Mouse (Mus musculus) MEL (cell line): Measurements from ENCODE around the gene Itsn2. TPM values are rescaled to one million over a fixed set of nuclear protein-coding genes. Genes with fewer than 3 reads are reported as not detected.

ENCODE experiments used
- DNase-seq: peaks from one replicate; pipeline ENCODE4 v3.0.0; 2011; ENCODE audit warnings: low read depth, low spot score
- H3K27ac ChIP-seq: 2 replicates; pipeline ENCODE4 v1.5.1; 2012; ENCODE audit warnings: low read depth, mild to moderate bottlenecking, control low read depth, low read length, moderate library complexity; ENCODE audit not compliant: control insufficient read depth
- H3K27me3 ChIP-seq, 2 experiments: fragments of 150-350 bp in 1 of 2; sonication (generic) in 1 of 2; 2 replicates each; pipeline ENCODE4 v1.6.1; 2012; ENCODE audit warnings: low read length in 2 of 2, mild to moderate bottlenecking in 2 of 2, improper control_type of control experiment in 1 of 2, moderate library complexity in 1 of 2; ENCODE audit not compliant: insufficient read depth in 2 of 2, control insufficient read depth in 1 of 2
- H3K36me3 ChIP-seq, 2 experiments: 2 replicates each; pipeline ENCODE4 v1.6.1; 2012 to 2014; ENCODE audit warnings: low read length in 2 of 2, improper control_type of control experiment in 1 of 2, inconsistent platforms in 1 of 2, mild to moderate bottlenecking in 1 of 2; ENCODE audit not compliant: insufficient read depth in 2 of 2, control insufficient read depth in 1 of 2
- H3K4me1 ChIP-seq, 2 experiments: fragments of 150-350 bp in 1 of 2; sonication (generic) in 1 of 2; 2 replicates each; pipeline ENCODE4 v1.6.1; 2012; ENCODE audit warnings: low read length in 2 of 2, improper control_type of control experiment in 1 of 2, mild to moderate bottlenecking in 1 of 2; ENCODE audit not compliant: insufficient read depth in 2 of 2, control insufficient read depth in 1 of 2
- H3K4me3 ChIP-seq, 2 experiments: fragments of 150-350 bp in 1 of 2; sonication (generic) in 1 of 2; 2 replicates each; pipeline ENCODE4 v1.5.1; 2012; ENCODE audit warnings: low read depth in 2 of 2, low read length in 2 of 2, mild to moderate bottlenecking in 2 of 2, moderate library complexity in 2 of 2, control low read depth in 1 of 2, improper control_type of control experiment in 1 of 2; ENCODE audit not compliant: control insufficient read depth in 1 of 2, insufficient read depth in 1 of 2
- H3K79me2 ChIP-seq: 2 replicates; pipeline ENCODE4 v1.6.1; 2012; ENCODE audit warnings: mild to moderate bottlenecking, low read length, moderate library complexity; ENCODE audit not compliant: control insufficient read depth, poor library complexity, insufficient read depth
- H3K9ac ChIP-seq: 2 replicates; pipeline ENCODE4 v1.6.1; 2012; ENCODE audit warnings: low read depth, mild to moderate bottlenecking, control low read depth, low read length, moderate library complexity; ENCODE audit not compliant: control insufficient read depth, poor library complexity, severe bottlenecking
- H3K9me3 ChIP-seq: fragments of 150-350 bp; sonication (generic); replicated peaks from 2 replicates; pipeline ENCODE4 v1.6.1; 2012; ENCODE audit warnings: mild to moderate bottlenecking, low read length, improper control_type of control experiment, moderate library complexity; ENCODE audit not compliant: insufficient read depth
- CHD1 ChIP-seq: IDR thresholded peaks from 2 replicates; pipeline ENCODE4 v1.6.1; 2012; ENCODE audit warnings: low read depth, mild to moderate bottlenecking, inconsistent platforms, low read length, improper control_type of control experiment
- CHD2 ChIP-seq: IDR thresholded peaks from 2 replicates; pipeline ENCODE4 v1.6.1; 2011; ENCODE audit warnings: low read length, improper control_type of control experiment
- E2F4 ChIP-seq: IDR thresholded peaks from 2 replicates; pipeline ENCODE4 v1.6.1; 2011; ENCODE audit warnings: low read depth, low read length, improper control_type of control experiment, borderline replicate concordance
- ELF1 ChIP-seq: IDR thresholded peaks from 2 replicates; pipeline ENCODE4 v1.6.1; 2014; ENCODE audit warnings: low read depth, mild to moderate bottlenecking, inconsistent platforms, low read length, improper control_type of control experiment, moderate library complexity
- ETS1 ChIP-seq: IDR thresholded peaks from 2 replicates; pipeline ENCODE4 v1.6.1; 2012; ENCODE audit warnings: low read depth, mild to moderate bottlenecking, inconsistent platforms, low read length, improper control_type of control experiment, moderate library complexity
- GABPA ChIP-seq: IDR thresholded peaks from 2 replicates; pipeline ENCODE4 v1.6.1; 2012; ENCODE audit warnings: low read depth, mild to moderate bottlenecking, inconsistent platforms, low read length, improper control_type of control experiment, moderate library complexity
- HCFC1 ChIP-seq: IDR thresholded peaks from 2 replicates; pipeline ENCODE4 v1.6.1; 2012; ENCODE audit warnings: low read depth, mild to moderate bottlenecking, inconsistent platforms, low read length, improper control_type of control experiment, moderate library complexity
- MAFK ChIP-seq: IDR thresholded peaks from 2 replicates; pipeline ENCODE4 v1.6.1; 2011; ENCODE audit warnings: low read depth, mild to moderate bottlenecking, low read length, improper control_type of control experiment, borderline replicate concordance
- MAX ChIP-seq: IDR thresholded peaks from 2 replicates; pipeline ENCODE4 v1.6.1; 2011; ENCODE audit warnings: low read length, improper control_type of control experiment
- MEF2A ChIP-seq: IDR thresholded peaks from 2 replicates; pipeline ENCODE4 v1.6.1; 2014; ENCODE audit warnings: low read depth, mild to moderate bottlenecking, inconsistent platforms, low read length, improper control_type of control experiment; ENCODE audit not compliant: poor library complexity, insufficient replicate concordance, severe bottlenecking; ENCODE audit errors: extremely low read depth
- MYC ChIP-seq: IDR thresholded peaks from 2 replicates; pipeline ENCODE4 v1.6.1; 2011; ENCODE audit warnings: low read depth, mild to moderate bottlenecking, low read length, improper control_type of control experiment, moderate library complexity
- NELFE ChIP-seq: IDR thresholded peaks from 2 replicates; pipeline ENCODE4 v1.6.1; 2011; ENCODE audit warnings: low read depth, low read length, improper control_type of control experiment
- NRF1 ChIP-seq: IDR thresholded peaks from 2 replicates; pipeline ENCODE4 v1.6.1; 2014; ENCODE audit warnings: low read depth, mild to moderate bottlenecking, inconsistent platforms, low read length, improper control_type of control experiment, moderate library complexity; ENCODE audit not compliant: poor library complexity, insufficient read depth, severe bottlenecking
- POLR2AphosphoS2 ChIP-seq: IDR thresholded peaks from 2 replicates; pipeline ENCODE4 v1.6.1; 2011; ENCODE audit warnings: low read length, improper control_type of control experiment
- USF1 ChIP-seq: IDR thresholded peaks from 2 replicates; pipeline ENCODE4 v1.6.1; 2014; ENCODE audit warnings: low read depth, mild to moderate bottlenecking, inconsistent platforms, low read length, improper control_type of control experiment, moderate library complexity
- polyA plus RNA-seq, 2 experiments: library from polyadenylated mRNA; stranded (reverse) in 1 of 2; unstranded in 1 of 2; fragments of >175 nt in 1 of 2; fragments of >200 nt in 1 of 2; gene quantifications; 2 replicates each; pipeline versions ENCODE4 v1.2.1 to v1.2.4; 2012; ENCODE audit warnings: low replicate concordance in 2 of 2, low read depth in 1 of 2; ENCODE audit not compliant: insufficient read length in 2 of 2, insufficient read depth in 1 of 2, missing spikeins in 1 of 2
- total RNA-seq: library from RNA; depleted of rRNA; stranded (reverse); fragments of 300-350 nt; gene quantifications from 2 replicates; pipeline ENCODE4 v1.2.3, GENCODE M21; 2012

Gene Itsn2
- total and polyA plus RNA-seq, 3 experiments: 40.1 to 218 (median 47.5) TPM

DNA sequence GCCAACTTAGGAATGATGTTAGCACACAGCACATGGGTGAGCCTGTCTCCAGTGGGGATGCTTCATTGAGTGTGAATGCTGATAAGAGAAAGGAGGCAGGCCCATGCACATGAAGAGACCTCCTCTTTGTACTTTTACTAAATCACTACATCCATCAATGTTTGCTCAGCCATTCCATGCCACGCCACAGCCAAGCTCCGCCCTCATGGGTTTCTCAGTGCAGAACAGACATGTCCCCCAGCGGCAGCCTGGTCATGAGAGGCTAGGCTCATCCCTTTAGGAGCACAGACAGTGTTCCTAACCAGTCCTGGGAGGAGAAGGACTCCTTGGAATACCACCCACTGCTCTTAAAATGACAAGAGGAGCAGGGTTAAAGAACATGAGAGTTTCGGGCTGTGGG, 139.2 kb downstream of the Itsn2 start (continued):
- TF ChIP-seq CHD1 (no peak), NRF1 (no peak), E2F4 (no peak)

GRCm38 (mm10) chr12:4732332-4732731, 139.9 kb downstream of the Itsn2 start:
- no peaks in the 10 kb centered on the region for H3K27me3 ChIP-seq
- H3K36me3 ChIP-seq: peaks cover 0 to under 1% of the 10 kb centered on the region in 2 experiments; a peak in 1 of 4 replicates
- H3K9ac ChIP-seq: no peak overlapping the region
- H3K27ac ChIP-seq: no peak overlapping the region
- no peaks in the 10 kb centered on the region for H3K79me2 ChIP-seq
- TF ChIP-seq GABPA (no peak), POLR2AphosphoS2 (no peak), MEF2A (no peak), NELFE (no peak), MAX (no peak)
- H3K4me1 ChIP-seq: no peaks in the 10 kb centered on the region
- DNase-seq: no peak
- no peak overlapping the region for H3K4me3 ChIP-seq
- H3K9me3 ChIP-seq: no peaks in the 10 kb centered on the region

- Histone ChIP-seq H3K9me3 (no peaks in the 10 kb centered on the region), H3K36me3 (no peaks in the 10 kb centered on the region), H3K79me2 (no peaks in the 10 kb centered on the region), H3K27ac (no peak within 1 kb of the TSS), H3K9ac (no peak within 1 kb of the TSS), H3K4me3 (no peak within 1 kb of the TSS), H3K27me3 (no peaks in the 10 kb centered on the region), H3K4me1 (no peaks in the 10 kb centered on the region)
- TF ChIP-seq CHD2: no peak
- TF ChIP-seq USF1: no peak
- no peak for TF ChIP-seq ELF1
- TF ChIP-seq CHD1: no peak
- TF ChIP-seq MAX: no peak
- no peak for TF ChIP-seq MAFK
- no peak for TF ChIP-seq MYC
- no peak for TF ChIP-seq ETS1
- TF ChIP-seq HCFC1: no peak
- no peak for DNase-seq
These were observed 145.7 kb downstream of the Itsn2 start, which contains the start of gene Fam228a for GRCm38 (mm10) chr12:4738031-4738576. TSS of gene Fam228a (minus strand) at chr12:4738430.
